Mouse (Mus musculus): ENCODE measurements at regions not wholly inside any gene's neighbourhood (a gene's known extent, or its start where the extent isn't known, plus 50 kb on each side); places are given as distances from the start of the nearest gene placed in this dataset.
"Not testable (repeated sequence)": the region's sequence is repeated elsewhere in the genome, so short reads cannot be mapped to it uniquely, and the experiment has no call there.

DNA sequence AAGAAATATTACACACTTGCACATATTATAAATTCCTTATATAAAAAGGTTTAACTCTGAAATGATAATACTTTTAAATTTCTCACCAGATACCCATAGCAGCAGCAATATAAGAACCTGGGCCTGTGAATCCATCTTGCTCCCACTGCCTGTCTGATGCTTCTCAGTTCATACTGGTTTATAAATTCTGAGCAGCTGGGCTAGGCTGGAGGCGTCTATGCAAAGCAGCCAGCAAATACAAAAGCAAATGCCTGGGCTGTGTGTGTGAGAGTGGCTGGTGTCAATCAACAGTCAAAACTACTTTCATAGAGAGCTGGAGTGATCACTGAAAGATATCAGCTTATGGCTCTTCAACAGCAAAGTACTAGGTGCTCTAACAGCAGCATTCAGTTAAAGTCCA is 476.7 kb downstream of the Rpia start:
- in situ Hi-C loops (cut with MboI; ENCODE audit: low pct_ligation_motif_present, low pct_unique_long_range_greater_than_20kb, low sequenced_read_pairs) (no loop called here), dilution Hi-C loops (cut with MboI; ENCODE audit: extremely low pct_ligation_motif_present, extremely low pct_unique_long_range_greater_than_20kb, low sequenced_read_pairs) (no loop called here)
- no peak for TF ChIP-seq ETS1 (conservative IDR thresholded peaks at IDR 0.05; ENCODE audit: low read depth, low read length)
- 0 out of 2 replicates have a peak, but pooled peaks have one; percentile 27 for TF ChIP-seq EP300 (IDR thresholded peaks at IDR 0.05; ENCODE audit: low read length)
- H3K4me2 ChIP-seq (ENCODE audit: insufficient read depth, low read depth, poor library complexity, severe bottlenecking): no peak overlapping the region
- no peaks in the 10 kb centered on the region for H3K36me3 ChIP-seq (replicated peaks in 1 of 2; ENCODE audit: control insufficient read depth in 1 of 2, insufficient read depth in 1 of 2, low read length in 1 of 2)
- H3K4me1 ChIP-seq (ENCODE audit: control insufficient read depth in 1 of 2, insufficient read depth in 2 of 2): peaks cover 2 to 7% of the 10 kb centered on the region in 2 experiments; a peak in 3 of 4 replicates
- no peaks in the 10 kb centered on the region for H3K27me3 ChIP-seq (replicated peaks)
- no peaks in the 10 kb centered on the region for H3K79me2 ChIP-seq (replicated peaks; ENCODE audit: control insufficient read depth, extremely low read depth, insufficient read depth, poor library complexity, severe bottlenecking)
- peak; percentile 65 for DNase-seq (ENCODE audit: extremely low read depth)
- H3K9me3 ChIP-seq (replicated peaks; ENCODE audit: low read length): no peaks in the 10 kb centered on the region
- H3K9ac ChIP-seq (ENCODE audit: insufficient read depth, low read depth): no peak overlapping the region
- no peak overlapping the region for H3K27ac ChIP-seq (ENCODE audit: insufficient read depth, low read depth)
- H3K4me3 ChIP-seq (replicated peaks in 1 of 3; ENCODE audit: low read depth in 2 of 3, low read length in 2 of 3, poor library complexity in 1 of 3): no peak overlapping the region

DNA sequence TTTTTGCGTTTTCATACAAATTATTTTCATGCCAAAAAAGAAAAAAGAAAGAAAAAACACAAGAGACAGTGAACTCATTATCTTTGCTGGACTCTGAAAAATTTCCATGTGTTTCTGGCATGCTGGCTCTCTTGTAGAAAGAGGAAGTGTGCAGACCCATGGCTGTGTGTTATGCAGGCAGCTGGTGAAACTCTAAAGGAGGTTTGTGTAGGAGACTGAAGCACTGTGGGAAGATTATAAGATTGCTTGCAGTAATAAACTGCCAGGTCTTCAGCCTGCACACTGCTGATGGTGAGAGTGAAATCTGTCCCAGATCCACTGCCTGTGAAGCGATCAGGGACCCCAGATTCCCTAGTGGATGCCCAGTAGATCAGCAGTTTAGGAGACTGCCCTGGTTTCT is 477.4 kb downstream of the Rpia start:
- H3K4me3 ChIP-seq (replicated peaks in 1 of 3; ENCODE audit: low read depth in 2 of 3, low read length in 2 of 3, poor library complexity in 1 of 3); H3K79me2 ChIP-seq (replicated peaks; ENCODE audit: control insufficient read depth, extremely low read depth, insufficient read depth, poor library complexity, severe bottlenecking); dilution Hi-C loops (cut with MboI; ENCODE audit: extremely low pct_ligation_motif_present, extremely low pct_unique_long_range_greater_than_20kb, low sequenced_read_pairs); H3K27ac ChIP-seq (ENCODE audit: insufficient read depth, low read depth); H3K9me3 ChIP-seq (replicated peaks; ENCODE audit: low read length); in situ Hi-C loops (cut with MboI; ENCODE audit: low pct_ligation_motif_present, low pct_unique_long_range_greater_than_20kb, low sequenced_read_pairs); H3K9ac ChIP-seq (ENCODE audit: insufficient read depth, low read depth); H3K27me3 ChIP-seq (replicated peaks); H3K36me3 ChIP-seq (replicated peaks in 1 of 2; ENCODE audit: control insufficient read depth in 1 of 2, insufficient read depth in 1 of 2, low read length in 1 of 2); H3K4me1 ChIP-seq (ENCODE audit: control insufficient read depth in 1 of 2, insufficient read depth in 2 of 2): not testable (repeated sequence)
- H3K4me2 ChIP-seq (ENCODE audit: insufficient read depth, low read depth, poor library complexity, severe bottlenecking): peak overlapping the region; percentile 71; the same call in 1 of the 2 replicates
- TF ChIP-seq IRF4 (IDR thresholded peaks at IDR 0.05; ENCODE audit: low read depth, low read length) (peak; percentile 49; the same call in 1 of the 2 replicates), ETS1 (conservative IDR thresholded peaks at IDR 0.05; ENCODE audit: low read depth, low read length) (peak; percentile 25; the same call in 1 of the 2 replicates), BHLHE40 (IDR thresholded peaks at IDR 0.05; ENCODE audit: low read depth, low read length) (0 out of 2 replicates have a peak, but pooled peaks have one; percentile 24), EP300 (IDR thresholded peaks at IDR 0.05; ENCODE audit: low read length) (peak; percentile 73), MYC (IDR thresholded peaks at IDR 0.05; ENCODE audit: low read depth, low read length) (peak; percentile 67; the same call in 1 of the 2 replicates), MAX (IDR thresholded peaks at IDR 0.05; ENCODE audit: low read length) (peak; percentile 71)
- peak; percentile 79 for DNase-seq (ENCODE audit: extremely low read depth)

DNA sequence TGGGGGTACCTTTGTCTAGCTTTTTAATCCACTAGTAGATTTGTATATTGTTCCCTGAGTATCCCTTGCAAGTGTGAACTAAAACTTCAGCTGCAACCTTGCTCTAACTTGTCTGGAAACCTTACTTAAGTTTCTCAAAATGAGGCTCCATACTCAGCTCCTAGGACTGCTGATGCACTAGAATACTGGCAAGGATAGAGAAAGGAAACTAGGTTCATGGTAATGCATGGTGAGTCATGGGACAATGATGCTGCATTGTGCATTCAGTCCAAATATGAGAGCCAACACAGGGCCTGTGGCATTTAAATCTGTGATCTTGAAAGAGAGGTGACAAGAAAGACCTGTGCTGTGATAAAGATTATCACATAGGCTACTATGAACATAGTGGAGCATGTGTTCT is 490.9 kb downstream of the Rpia start:
- H3K79me2 ChIP-seq (replicated peaks; ENCODE audit: control insufficient read depth, extremely low read depth, insufficient read depth, poor library complexity, severe bottlenecking); H3K4me2 ChIP-seq (ENCODE audit: insufficient read depth, low read depth, poor library complexity, severe bottlenecking); H3K4me1 ChIP-seq (ENCODE audit: control insufficient read depth in 1 of 2, insufficient read depth in 2 of 2); H3K27me3 ChIP-seq (replicated peaks); DNase-seq (ENCODE audit: extremely low read depth); H3K9ac ChIP-seq (ENCODE audit: insufficient read depth, low read depth); in situ Hi-C loops (cut with MboI; ENCODE audit: low pct_ligation_motif_present, low pct_unique_long_range_greater_than_20kb, low sequenced_read_pairs); H3K9me3 ChIP-seq (replicated peaks; ENCODE audit: low read length); H3K4me3 ChIP-seq (replicated peaks in 1 of 3; ENCODE audit: low read depth in 2 of 3, low read length in 2 of 3, poor library complexity in 1 of 3); dilution Hi-C loops (cut with MboI; ENCODE audit: extremely low pct_ligation_motif_present, extremely low pct_unique_long_range_greater_than_20kb, low sequenced_read_pairs); H3K27ac ChIP-seq (ENCODE audit: insufficient read depth, low read depth); H3K36me3 ChIP-seq (replicated peaks in 1 of 2; ENCODE audit: control insufficient read depth in 1 of 2, insufficient read depth in 1 of 2, low read length in 1 of 2): not testable (repeated sequence)

DNA sequence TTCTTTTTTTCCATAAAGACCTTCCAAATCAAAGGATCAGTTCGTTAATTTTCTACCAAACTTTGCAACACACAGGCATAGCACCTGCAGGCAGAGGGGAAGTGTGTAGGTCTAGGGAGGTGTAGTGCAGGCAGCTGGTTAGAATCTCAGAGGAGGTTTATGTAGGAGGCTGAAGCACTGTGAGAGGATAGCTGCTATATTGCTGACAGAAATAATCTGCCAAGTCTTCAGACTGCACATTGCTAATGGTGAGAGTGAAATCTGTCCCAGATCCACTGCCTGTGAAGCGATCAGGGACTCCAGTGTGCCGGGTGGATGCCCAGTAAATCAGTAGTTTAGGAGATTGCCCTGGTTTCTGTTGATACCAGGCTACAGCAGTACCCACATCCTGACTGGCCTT is 531.8 kb downstream of the Rpia start:
- in situ Hi-C loops (cut with MboI; ENCODE audit: low pct_ligation_motif_present, low pct_unique_long_range_greater_than_20kb, low sequenced_read_pairs); dilution Hi-C loops (cut with MboI; ENCODE audit: extremely low pct_ligation_motif_present, extremely low pct_unique_long_range_greater_than_20kb, low sequenced_read_pairs): not testable (repeated sequence)

More for the DNA sequence above, 531.8 kb downstream of the Rpia start:
- not testable (repeated sequence) for H3K4me2 ChIP-seq (ENCODE audit: insufficient read depth, low read depth, poor library complexity, severe bottlenecking); H3K9me3 ChIP-seq (replicated peaks; ENCODE audit: low read length); H3K36me3 ChIP-seq (replicated peaks in 1 of 2; ENCODE audit: control insufficient read depth in 1 of 2, insufficient read depth in 1 of 2, low read length in 1 of 2); H3K27ac ChIP-seq (ENCODE audit: insufficient read depth, low read depth); DNase-seq (ENCODE audit: extremely low read depth); H3K27me3 ChIP-seq (replicated peaks); H3K9ac ChIP-seq (ENCODE audit: insufficient read depth, low read depth); H3K79me2 ChIP-seq (replicated peaks; ENCODE audit: control insufficient read depth, extremely low read depth, insufficient read depth, poor library complexity, severe bottlenecking); H3K4me3 ChIP-seq (replicated peaks in 1 of 3; ENCODE audit: low read depth in 2 of 3, low read length in 2 of 3, poor library complexity in 1 of 3)
- H3K4me1 ChIP-seq (ENCODE audit: control insufficient read depth in 1 of 2, insufficient read depth in 2 of 2): peaks cover 0 to 11% of the 10 kb centered on the region in 2 experiments; a peak in 2 of 4 replicates
